Mouse (Mus musculus) c-Kit-positive CD71-positive TER-119-negative erythroid progenitor cells, embryonic 14.5 days (primary cell): ENCODE measurements around the gene Olfr115.

Experiments used
- DNase-seq: peaks from one replicate; pipeline ENCODE4 v3.0.0-alpha.2; 2013; ENCODE audit warnings: low read depth

Gene Olfr115

GRCm38 (mm10) chr17:37627009-37627408, at the start of gene Olfr115, which contains the start of gene Olfr116:
Gene Olfr115, minus strand, starts transcription at chr17:37627109.
Gene Olfr116, minus strand, starts transcription at chr17:37627199.
- DNase-seq = no peak

DNA sequence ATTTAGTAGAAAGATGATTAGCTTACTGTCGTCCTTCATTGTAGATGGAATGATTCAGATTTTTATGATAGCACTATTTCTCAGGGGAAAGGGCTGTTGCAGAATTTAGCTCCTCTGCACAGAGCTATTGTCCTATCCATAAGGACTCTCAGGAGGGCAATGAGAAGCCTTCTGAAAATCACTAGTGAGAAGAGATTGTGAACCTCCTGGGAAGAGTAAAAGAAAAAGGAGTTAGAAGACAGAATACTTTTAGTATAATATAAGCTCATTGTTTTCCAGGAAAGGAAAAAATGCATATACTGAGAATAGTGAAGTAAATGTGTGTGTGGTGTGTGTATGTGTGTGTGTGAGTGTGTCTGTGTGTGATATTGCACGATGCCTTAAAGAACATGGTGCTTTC, 39.8 kb upstream of the Olfr115 start, which contains the start of gene Olfr118:
Gene Olfr118, plus strand, starts transcription at position 301 of the 400 bp plus-strand sequence.
- DNase-seq = no peak

DNA sequence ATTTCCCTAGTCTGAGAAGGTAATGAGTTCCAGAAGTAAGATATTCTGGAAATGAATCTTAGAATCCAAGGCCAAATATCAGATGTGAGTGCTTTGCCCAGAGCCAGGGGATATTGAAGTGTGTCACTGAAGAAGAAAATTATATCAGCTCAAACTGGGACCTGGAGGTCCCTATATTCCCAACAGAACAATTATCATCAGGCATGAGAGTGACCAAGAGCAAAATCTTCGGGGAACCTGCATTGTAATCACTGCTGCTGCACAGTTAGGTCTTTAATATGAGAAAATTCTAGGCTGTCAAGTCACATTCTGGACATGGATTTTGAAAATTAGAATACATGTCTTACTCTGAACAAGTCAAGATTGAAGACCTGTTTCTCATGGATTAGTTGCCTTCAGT, 36.8 kb upstream of the Olfr115 start, which contains the start of gene Olfr117:
Gene Olfr117, minus strand, starts transcription at position 101 of the 400 bp plus-strand sequence.
- DNase-seq = no peak

- no peak for DNase-seq
Measured at GRCm38 (mm10) chr17:37592643-37593042, 34.3 kb downstream of the Olfr115 start, which contains the start of gene Olfr114. Gene Olfr114, minus strand, starts transcription at chr17:37592743.

DNA sequence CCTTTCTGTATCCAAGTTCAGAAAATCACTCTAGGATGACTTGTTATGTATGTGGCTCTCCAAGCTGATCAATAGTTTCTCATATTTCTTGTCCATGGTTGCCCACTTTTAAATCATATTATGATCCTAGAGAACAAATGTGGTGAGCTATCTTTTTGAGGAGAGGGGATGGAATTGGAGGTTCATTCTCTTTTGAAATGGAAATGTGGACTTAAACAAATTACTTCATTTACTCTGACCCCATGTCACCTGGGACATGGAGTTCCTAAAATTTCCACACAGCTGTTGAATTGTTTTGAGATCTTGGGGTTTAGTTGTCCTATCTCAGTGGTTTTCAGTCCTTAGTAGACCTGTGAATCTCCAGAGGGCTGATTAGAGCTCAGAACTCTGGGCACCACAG, 49.3 kb downstream of the Olfr115 start, which contains the start of gene Olfr113:
Gene Olfr113, minus strand, starts transcription at position 101 of the 400 bp plus-strand sequence.
- DNase-seq = no peak

- DNase-seq = no peak
Measured at GRCm38 (mm10) chr17:37569351-37569750, 57.6 kb downstream of the Olfr115 start, which contains the start of gene Olfr112. Gene Olfr112, minus strand, starts transcription at chr17:37569451.
